Mouse (Mus musculus) activated CD4-positive, CD25-positive, alpha-beta regulatory T cell, adult 4 months (primary cell): ENCODE measurements around the gene Rabl6. TPM values are rescaled to one million over a fixed set of nuclear protein-coding genes. Genes with fewer than 3 reads are reported as not detected.

ENCODE experiments used
- ATAC-seq: one replicate; pipeline ENCODE4 v1.8.0; 2017
- polyA plus RNA-seq, 2 experiments: library from polyadenylated mRNA; unstranded; fragments of 100-300 nt; shearing (Covaris generic); gene quantifications; one replicate each; pipeline ENCODE4 v1.2.1; 2017

Gene Rabl6
- polyA plus RNA-seq, 2 experiments from 2014 or later: 16.1 to 19.8 TPM

- ATAC-seq: no peak
These were observed 66.5 kb downstream of the Rabl6 start for GRCm38 (mm10) chr2:25541644-25542367.

GRCm38 (mm10) chr2:25540541-25540948, 67.8 kb downstream of the Rabl6 start:
- no peak for ATAC-seq

- ATAC-seq: no peak
These were observed 71.8 kb downstream of the Rabl6 start for GRCm38 (mm10) chr2:25536531-25536930.

DNA sequence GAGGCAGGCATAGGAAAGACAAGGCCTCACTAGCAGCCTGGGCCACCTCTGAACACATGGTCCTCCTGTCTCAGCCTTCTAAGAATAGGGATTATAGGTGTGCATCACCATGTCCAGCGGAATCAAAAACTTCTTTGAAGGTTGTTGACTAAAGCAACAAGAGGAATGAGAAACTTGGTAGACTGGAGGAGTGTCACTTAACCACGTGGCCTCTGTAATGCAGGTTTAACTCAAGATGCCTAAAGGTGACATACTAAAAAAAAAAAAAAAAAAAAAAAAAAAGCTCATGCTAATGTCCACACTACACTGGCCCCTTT, 73.5 kb downstream of the Rabl6 start:
- no peak for ATAC-seq

- ATAC-seq: peak; percentile 90
These were observed 74.0 kb downstream of the Rabl6 start for GRCm38 (mm10) chr2:25534178-25534865.

GRCm38 (mm10) chr2:25533707-25534106, 74.6 kb downstream of the Rabl6 start:
- ATAC-seq: peak; percentile 25

Other genes starting within 250 kb of the Rabl6 start
- gene Uap1l1, start 242.8 kb downstream of the Rabl6 start, polyA plus RNA-seq: 10 to 100 TPM; 13.3 to 15.0 TPM
- 1 to 10 TPM; 1.8 to 2.6 TPM for gene Sapcd2, start 236.2 kb downstream of the Rabl6 start, polyA plus RNA-seq
- under 1 TPM in 1 of 2 experiments, not detected in 1; 0.17 TPM for gene Entpd2, start 212.6 kb downstream of the Rabl6 start, polyA plus RNA-seq
- gene Npdc1, start 209.2 kb downstream of the Rabl6 start, polyA plus RNA-seq: 1 to 10 TPM; 1.2 to 1.7 TPM
- gene Fut7, start 185.3 kb downstream of the Rabl6 start, polyA plus RNA-seq: 10 to 100 TPM; 13.6 to 13.8 TPM
- 10 to 100 TPM; 32.8 to 41.4 TPM for gene Abca2, start 179.8 kb downstream of the Rabl6 start, polyA plus RNA-seq
- 1 to 10 TPM; 2.0 to 2.2 TPM for gene Clic3, start 151.7 kb downstream of the Rabl6 start, polyA plus RNA-seq
- 10 to 100 TPM; 72.8 to 74.8 TPM for gene Paxx, start 147.4 kb downstream of the Rabl6 start, polyA plus RNA-seq
- gene Ptgds, start 138.5 kb downstream of the Rabl6 start, polyA plus RNA-seq: not detected
- gene Lcn12, start 114.6 kb downstream of the Rabl6 start, polyA plus RNA-seq: not detected
- gene Fbxw5, start 107.8 kb downstream of the Rabl6 start, polyA plus RNA-seq: 10 to 100 TPM; 51.3 to 71.1 TPM
- gene C8g, start 106.8 kb downstream of the Rabl6 start, polyA plus RNA-seq: 1 to 10 TPM; 3.1 to 3.2 TPM
- gene Traf2, start 61.6 kb downstream of the Rabl6 start, polyA plus RNA-seq: 10 to 100 TPM; 60.9 to 67.0 TPM
- gene Edf1, start 50.7 kb downstream of the Rabl6 start, polyA plus RNA-seq: 100 to 1,000 TPM; 290 to 402 TPM
- gene Mamdc4, start 33.7 kb downstream of the Rabl6 start, polyA plus RNA-seq: under 1 TPM; 0.40 to 0.91 TPM
- gene Phpt1, start 33.3 kb downstream of the Rabl6 start, polyA plus RNA-seq: 10 to 100 TPM; 55.3 to 61.6 TPM
- under 1 TPM in 1 of 2 experiments, not detected in 1; 0.07 TPM for gene Ajm1, start 26.8 kb downstream of the Rabl6 start, polyA plus RNA-seq
- not detected for gene Ccdc183, start 9.2 kb upstream of the Rabl6 start, polyA plus RNA-seq
- 1 to 10 TPM in 1 of 2 experiments, not detected in 1; 1.8 TPM for gene Tmem141, start 13.5 kb upstream of the Rabl6 start, polyA plus RNA-seq
- gene Fcna, start 19.5 kb upstream of the Rabl6 start, polyA plus RNA-seq: 1 to 10 TPM in 1 of 2 experiments, under 1 TPM in 1; 0.83 to 1.7 TPM
- not detected for gene Lcn8, start 44.6 kb upstream of the Rabl6 start, polyA plus RNA-seq
- gene Lcn5, start 49.4 kb upstream of the Rabl6 start, polyA plus RNA-seq: not detected
- gene Lcn6, start 68.3 kb upstream of the Rabl6 start, polyA plus RNA-seq: not detected
- gene Lcn10, start 74.2 kb upstream of the Rabl6 start, polyA plus RNA-seq: not detected
- not detected for gene Obp2a, start 91.5 kb upstream of the Rabl6 start, polyA plus RNA-seq
- 10 to 100 TPM; 61.8 to 76.5 TPM for gene Bmyc, start 98.2 kb upstream of the Rabl6 start, polyA plus RNA-seq
- not detected for gene Obp2b, start 128.5 kb upstream of the Rabl6 start, polyA plus RNA-seq
- not detected for gene Lcn3, start 157.0 kb upstream of the Rabl6 start, polyA plus RNA-seq
- gene Lcn11, start 168.5 kb upstream of the Rabl6 start, polyA plus RNA-seq: not detected
- not detected for gene Gm13539, start 173.7 kb upstream of the Rabl6 start, polyA plus RNA-seq
- gene Glt6d1, start 207.3 kb upstream of the Rabl6 start, polyA plus RNA-seq: not detected
- gene Lcn9, start 214.6 kb upstream of the Rabl6 start, polyA plus RNA-seq: not detected
- under 1 TPM in 1 of 2 experiments, not detected in 1; 0.38 TPM for gene Sohlh1, start 238.7 kb upstream of the Rabl6 start, polyA plus RNA-seq